Mouse (Mus musculus) olfactory bulb, adult 2 months (tissue): ENCODE measurements around the gene Ncor1.

Experiments
- CTCF ChIP-seq: fragments of 200-500 bp; IDR thresholded peaks from 2 replicates; pipeline ENCODE4 v1.5.1; 2012; ENCODE audit warnings: low read depth, mild to moderate bottlenecking, low read length, moderate library complexity; ENCODE audit not compliant: insufficient read depth
- POLR2A ChIP-seq: fragments of 200-500 bp; IDR thresholded peaks from 2 replicates; pipeline ENCODE4 v1.6.1; 2012; ENCODE audit warnings: mild to moderate bottlenecking, low read depth, low read length, moderate library complexity; ENCODE audit not compliant: insufficient read depth

DNA sequence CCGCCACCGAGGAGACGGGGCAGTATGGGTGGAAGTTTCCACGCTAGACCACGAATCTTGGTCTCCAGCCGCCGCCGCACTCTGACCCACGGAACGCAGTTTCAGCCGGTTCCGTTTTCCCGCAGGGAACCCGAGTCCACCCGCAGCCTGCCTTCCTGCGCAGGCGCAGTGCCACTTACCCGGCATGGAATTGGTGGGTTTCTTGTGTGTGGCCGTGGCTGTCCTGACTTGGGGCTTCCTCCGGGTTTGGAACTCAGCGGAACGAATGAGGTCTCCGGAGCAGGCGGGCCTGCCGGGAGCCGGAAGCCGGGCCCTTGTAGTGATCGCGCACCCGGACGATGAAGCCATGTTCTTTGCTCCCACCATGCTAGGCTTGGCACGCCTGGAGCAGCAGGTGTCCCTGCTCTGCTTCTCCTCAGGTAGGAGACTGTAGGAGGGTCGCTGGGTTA, at the start of gene Ncor1, which contains the start of gene Pigl:
- TF ChIP-seq CTCF (no peak), POLR2A (no peak)
